Mouse (Mus musculus) stomach, postnatal 0 days (tissue): ENCODE results near the gene Fbxl17.

Experiments
- CTCF ChIP-seq: IDR thresholded peaks from 2 replicates; pipeline ENCODE4 v1.5.1; 2016; ENCODE audit warnings: antibody characterized with exemption, low read depth, mild to moderate bottlenecking, moderate library complexity
- EP300 ChIP-seq: optimal IDR thresholded peaks from 2 replicates; pipeline ENCODE3; 2016; ENCODE audit warnings: antibody characterized with exemption

DNA sequence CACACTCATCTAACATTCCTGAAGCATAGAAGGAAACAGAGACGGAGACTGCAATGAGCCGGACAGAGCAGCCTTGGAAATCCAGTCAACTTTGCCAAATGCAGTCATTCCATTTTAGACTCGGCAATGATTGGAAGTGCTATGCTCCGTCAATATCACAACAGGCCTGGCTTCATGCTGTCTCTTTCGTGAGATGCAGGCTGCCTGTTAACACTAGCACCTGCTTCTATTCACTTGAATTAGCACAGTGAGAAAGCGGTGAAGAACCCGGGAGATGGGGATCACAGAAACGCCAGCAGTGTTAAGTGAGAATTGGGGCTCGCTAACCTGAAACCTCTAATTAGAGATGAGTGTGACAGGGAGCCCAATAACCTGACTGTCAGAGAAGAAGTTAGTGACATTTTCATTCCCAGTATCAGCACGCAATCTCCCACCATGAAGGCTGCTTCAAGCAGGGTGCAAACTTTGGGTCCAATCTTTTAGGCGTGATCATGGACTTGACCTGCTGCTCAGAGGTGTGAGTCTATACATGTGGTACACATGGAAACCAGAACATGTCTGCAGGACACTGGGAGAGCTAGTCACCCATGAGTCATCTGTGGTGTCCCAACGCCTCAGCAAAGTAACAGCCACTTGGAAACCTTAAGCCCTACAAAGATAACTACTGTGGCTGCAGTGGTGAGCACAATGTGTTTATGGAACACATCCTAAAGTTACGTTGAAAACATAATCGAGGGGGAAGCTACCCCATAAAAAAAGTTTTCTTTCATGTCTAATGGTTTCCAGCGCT, 428.5 kb downstream of the Fbxl17 start:
- no peak for TF ChIP-seq EP300
- TF ChIP-seq CTCF, result no peak
